Mouse (Mus musculus) Patski (cell line): ENCODE measurements around the gene Slco1c1. TPM values are rescaled to one million over a fixed set of nuclear protein-coding genes. Genes with fewer than 3 reads are reported as not detected.

ENCODE experiments used
- ATAC-seq: fragments of 100-300 bp; one replicate; pipeline ENCODE4 v1.8.0; 2021
- CTCF ChIA-PET: fragments of 350-600 bp; sonication (Branson Sonifier 250); formaldehyde crosslinking; loops from one replicate; lab custom pipeline; 2022; ENCODE audit warnings: inconsistent platforms; lab: Charles Lee
- POLR2A ChIA-PET: fragments of 350-600 bp; sonication (Branson Sonifier 250); formaldehyde crosslinking; loops from one replicate; lab custom pipeline; 2022; ENCODE audit warnings: antibody characterized with exemption, inconsistent platforms; lab: Charles Lee
- DNase-seq: peaks from one replicate; pipeline ENCODE4 v3.0.0-alpha.2; 2011; ENCODE audit warnings: low read depth, low spot score
- H3K27me3 ChIP-seq: fragments of 371-371 bp; one replicate; pipeline ENCODE4 v1.5.1; 2021
- CTCF ChIP-seq: fragments of 100-300 bp; IDR thresholded peaks from one replicate; pipeline ENCODE4 v1.5.1; 2021
- in situ Hi-C: fragments of 300-500 bp; cut with MboI; formaldehyde crosslinking; loops from 3 replicates; pipeline ENCODE4 v1.11.1; 2018; ENCODE audit warnings: low pct_unique_long_range_greater_than_20kb, mixed read lengths
- polyA plus RNA-seq: library from polyadenylated mRNA; unstranded; gene quantifications from one replicate; pipeline ENCODE4 v1.2.3, GENCODE M21; 2021

Slco1c1 gene
- polyA plus RNA-seq: not detected

GRCm38 (mm10) chr6:141523747-141524640 lies at the start of gene Slco1c1:
TSS of gene Slco1c1 (plus strand) at chr6:141524368.
- in situ Hi-C loops: no loop called here
- CTCF ChIA-PET: no interaction called here
- H3K27me3 ChIP-seq: no peaks in the 10 kb centered on the region
- no peak for TF ChIP-seq CTCF
- POLR2A ChIA-PET: no interaction called here
- no peak for DNase-seq
- ATAC-seq: no peak

GRCm38 (mm10) chr6:141474696-141475095 lies 49.5 kb upstream of the Slco1c1 start:
- ChIA-PET POLR2A (interaction anchor here (0.6 kb wide), 1 partner anchor 12 kb away, joined by 3 read pairs; no protein-coding TSS in a partner anchor), CTCF (no interaction called here)
- TF ChIP-seq CTCF: no peak
- no peak for ATAC-seq
- H3K27me3 ChIP-seq: no peaks in the 10 kb centered on the region
- no peak for DNase-seq
- in situ Hi-C loops: loop anchor here (25.0 kb wide), 2 partner anchors 713 to 1038 kb away; partner anchors contain the start of gene Ldhb

GRCm38 (mm10) chr6:141485302-141486021 lies 38.7 kb upstream of the Slco1c1 start:
- CTCF ChIA-PET: interaction anchor here (0.7 kb wide), 1 partner anchor 91 kb away, joined by 3 read pairs; no protein-coding TSS in a partner anchor
- ATAC-seq (no peak), DNase-seq (no peak)
- peaks cover 5% of the 10 kb centered on the region for H3K27me3 ChIP-seq
- in situ Hi-C loops: loop anchor here (10.0 to 25.0 kb wide), 3 partner anchors 702 to 1027 kb away; partner anchors contain the start of genes Ldhb and Pyroxd1
- POLR2A ChIA-PET: no interaction called here
- TF ChIP-seq CTCF: no peak

GRCm38 (mm10) chr6:141487266-141487665 lies 36.9 kb upstream of the Slco1c1 start:
- no peak for DNase-seq
- CTCF ChIA-PET: interaction anchor here (1.0 kb wide), 1 partner anchor 89 kb away, joined by 3 read pairs; no protein-coding TSS in a partner anchor
- ATAC-seq: peak; percentile 60
- POLR2A ChIA-PET: no interaction called here
- H3K27me3 ChIP-seq: peaks cover 5% of the 10 kb centered on the region
- TF ChIP-seq CTCF: peak; percentile 50
- in situ Hi-C loops: loop anchor here (10.0 to 25.0 kb wide), 3 partner anchors 700 to 1025 kb away; partner anchors contain the start of genes Ldhb and Pyroxd1

- H3K27me3 ChIP-seq: peaks cover 5% of the 10 kb centered on the region
- in situ Hi-C loops: loop anchor here (10.0 to 25.0 kb wide), 3 partner anchors 699 to 1024 kb away; partner anchors contain the start of genes Ldhb and Pyroxd1
- no peak for ATAC-seq
- no peak for DNase-seq
- POLR2A ChIA-PET: no interaction called here
- CTCF ChIA-PET: no interaction called here
- peak; percentile 70 for TF ChIP-seq CTCF
Measured at GRCm38 (mm10) chr6:141488619-141489018, 35.5 kb upstream of the Slco1c1 start.

- DNase-seq (no peak), ATAC-seq (no peak)
- no peak for TF ChIP-seq CTCF
- in situ Hi-C loops: loop anchor here (5.0 to 25.0 kb wide), 4 partner anchors 82 to 1017 kb away; partner anchors contain the start of gene Ldhb
- ChIA-PET POLR2A (no interaction called here), CTCF (no interaction called here)
- H3K27me3 ChIP-seq: no peaks in the 10 kb centered on the region
Measured at GRCm38 (mm10) chr6:141494909-141495308, 29.3 kb upstream of the Slco1c1 start.

- CTCF ChIA-PET: no interaction called here
- in situ Hi-C loops: loop anchor here (10.0 to 25.0 kb wide), 3 partner anchors 549 to 1016 kb away; partner anchors contain the start of gene Ldhb
- POLR2A ChIA-PET: interaction anchor here (0.5 kb wide), 1 partner anchor 10 kb away, joined by 4 read pairs; no protein-coding TSS in a partner anchor
- TF ChIP-seq CTCF: no peak
- DNase-seq: no peak
- ATAC-seq: no peak
- no peaks in the 10 kb centered on the region for H3K27me3 ChIP-seq
Measured at GRCm38 (mm10) chr6:141495634-141496418, 28.3 kb upstream of the Slco1c1 start.

GRCm38 (mm10) chr6:141499511-141499910 lies 24.7 kb upstream of the Slco1c1 start:
- in situ Hi-C loops: loop anchor here (10.0 to 25.0 kb wide), 3 partner anchors 545 to 1013 kb away; partner anchors contain the start of gene Ldhb
- ChIA-PET CTCF (interaction anchor here (1.1 to 2.2 kb wide), 6 partner anchors 8 to 87 kb away, joined by 3 to 7 read pairs (median 4); no protein-coding TSS in a partner anchor), POLR2A (no interaction called here)
- peak; percentile 73 for TF ChIP-seq CTCF
- H3K27me3 ChIP-seq: no peaks in the 10 kb centered on the region
- DNase-seq (no peak), ATAC-seq (peak; percentile 51)

GRCm38 (mm10) chr6:141501171-141501570 lies 23.0 kb upstream of the Slco1c1 start:
- no peak for ATAC-seq
- in situ Hi-C loops: no loop called here
- CTCF ChIA-PET: interaction anchor here (1.4 kb wide), 1 partner anchor 85 kb away, joined by 3 read pairs; no protein-coding TSS in a partner anchor
- no peak for DNase-seq
- no peaks in the 10 kb centered on the region for H3K27me3 ChIP-seq
- TF ChIP-seq CTCF: no peak
- POLR2A ChIA-PET: interaction anchor here (0.5 kb wide), 1 partner anchor 81 kb away, joined by 3 read pairs; no protein-coding TSS in a partner anchor
